Mouse (Mus musculus): Measurements from ENCODE around the gene Plcb2. TPM values are rescaled to one million over a fixed set of nuclear protein-coding genes. Genes with fewer than 3 reads are reported as not detected.

Gene Plcb2
- polyA plus RNA-seq, 1 experiment from 2014 or later, result 0.55 TPM

DNA sequence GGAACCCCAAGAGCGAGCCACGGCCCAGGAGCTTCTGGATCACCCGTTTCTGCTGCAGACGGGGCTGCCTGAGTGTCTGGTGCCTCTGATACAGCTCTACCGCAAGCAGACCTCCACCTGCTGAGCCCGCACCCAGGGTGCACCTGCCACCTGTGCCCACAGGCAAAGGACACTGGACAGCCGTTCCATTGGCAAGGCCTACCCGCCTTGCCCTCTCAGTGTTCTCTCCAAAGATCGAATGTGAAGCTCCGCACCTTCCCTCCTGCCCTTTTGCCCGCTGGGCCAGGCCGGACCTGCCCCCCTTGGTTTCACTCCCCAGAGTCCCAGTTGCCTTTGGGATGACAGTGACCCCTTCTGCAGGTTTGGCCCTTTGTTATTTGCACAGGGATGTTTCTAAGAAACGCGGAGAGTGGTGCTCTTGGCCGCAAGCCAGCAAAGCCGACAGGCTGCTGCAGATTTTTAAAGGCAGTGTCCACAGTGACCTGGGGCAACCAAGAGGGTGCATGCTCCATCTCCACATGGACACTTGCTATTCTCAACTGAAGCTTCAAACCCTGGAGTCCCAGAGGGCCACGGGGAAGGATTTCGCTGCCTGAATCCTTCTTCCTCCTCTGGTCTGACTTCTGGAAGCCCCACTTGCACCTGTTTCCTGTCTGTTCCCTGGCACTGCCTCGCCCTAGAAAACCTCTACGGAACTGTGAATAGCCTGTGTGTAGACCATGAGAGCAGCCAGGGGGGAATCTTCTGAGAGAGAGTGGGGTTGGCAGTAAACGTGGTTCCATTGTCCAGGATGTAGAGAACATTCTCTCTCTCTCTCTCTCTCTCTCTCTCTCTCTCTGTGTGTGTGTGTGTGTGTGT, 31.6 kb downstream of the Plcb2 start:
- H3K27ac ChIP-seq, result no peak overlapping the region

DNA sequence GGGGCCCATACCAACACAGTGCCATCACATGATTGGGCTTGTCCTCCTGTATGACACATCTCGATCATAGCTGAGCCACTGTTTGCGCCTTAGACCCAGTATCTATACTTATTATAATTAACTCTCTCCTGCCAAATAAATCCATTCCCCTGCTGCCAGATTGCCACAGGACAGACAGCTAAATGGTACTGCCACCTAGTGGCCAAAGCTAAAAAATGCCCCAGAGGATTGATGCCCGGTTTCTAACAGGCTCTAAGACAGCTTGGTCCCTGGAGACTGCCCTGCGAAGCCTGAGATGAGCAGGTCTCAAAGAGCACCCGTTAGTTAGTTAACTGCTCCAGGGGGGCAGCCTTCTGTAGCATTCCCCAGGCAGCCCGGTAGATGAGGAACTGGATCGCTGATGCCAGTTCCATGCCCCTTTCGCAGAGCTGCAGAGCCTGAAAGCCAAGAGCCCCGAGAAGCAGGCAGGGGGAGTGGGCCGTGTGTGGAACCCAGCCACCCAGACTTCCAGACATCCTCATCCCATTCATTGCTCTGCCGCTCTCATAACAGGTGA, 32.5 kb downstream of the Plcb2 start:
- peaks cover 32% of the 10 kb centered on the region for H3K4me1 ChIP-seq
- no peaks in the 10 kb centered on the region for H3K36me3 ChIP-seq
- H3K27ac ChIP-seq, result no peak overlapping the region
- H3K9ac ChIP-seq, result no peak overlapping the region
- no peak overlapping the region for H3K4me3 ChIP-seq
- 28% methylated on average over 11 of the region's 11 CpGs for WGBS
- no peak overlapping the region for H3K4me2 ChIP-seq
- ATAC-seq (ENCODE audit: insufficient number of reproducible peaks, insufficient read depth, low FRiP score, low TSS enrichment, low read depth), result no peak
- no peaks in the 10 kb centered on the region for H3K9me3 ChIP-seq
- H3K27me3 ChIP-seq, result peaks cover 50% of the 10 kb centered on the region

More for the DNA sequence above, 31.6 kb downstream of the Plcb2 start:
- Histone ChIP-seq H3K9ac (no peak overlapping the region), H3K4me3 (no peak overlapping the region), H3K36me3 (no peaks in the 10 kb centered on the region), H3K4me1 (peaks cover 35% of the 10 kb centered on the region), H3K27me3 (peaks cover 59% of the 10 kb centered on the region), H3K4me2 (no peak overlapping the region), H3K9me3 (no peaks in the 10 kb centered on the region)
- 57% methylated on average over 21 of the region's 21 CpGs for WGBS
- ATAC-seq (ENCODE audit: insufficient number of reproducible peaks, insufficient read depth, low FRiP score, low TSS enrichment, low read depth), result no peak

DNA sequence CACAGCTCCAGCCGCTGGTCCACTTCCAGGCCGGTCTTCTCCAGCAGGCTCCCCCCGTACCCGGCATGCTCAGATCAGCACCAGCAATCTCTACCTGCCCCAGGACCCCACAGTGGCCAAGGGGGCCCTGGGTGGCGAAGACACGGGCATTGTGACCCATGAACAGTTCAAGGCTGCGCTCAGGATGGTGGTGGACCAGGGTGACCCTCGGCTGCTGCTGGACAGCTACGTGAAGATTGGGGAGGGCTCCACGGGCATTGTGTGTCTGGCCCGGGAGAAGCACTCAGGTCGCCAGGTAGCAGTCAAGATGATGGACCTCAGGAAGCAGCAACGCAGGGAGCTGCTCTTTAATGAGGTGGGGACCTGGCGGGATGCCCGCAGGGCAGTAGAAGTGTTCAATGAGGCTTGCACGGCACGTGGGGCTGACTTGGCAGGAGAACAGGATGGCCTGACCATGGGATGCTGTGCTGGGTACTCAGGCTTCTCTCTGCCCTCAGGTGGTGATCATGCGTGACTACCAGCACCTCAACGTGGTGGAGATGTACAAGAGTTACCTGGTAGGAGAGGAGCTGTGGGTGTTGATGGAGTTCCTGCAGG, 34.8 kb downstream of the Plcb2 start:
- no peak for ATAC-seq (ENCODE audit: insufficient number of reproducible peaks, insufficient read depth, low FRiP score, low TSS enrichment, low read depth)
- H3K4me3 ChIP-seq, result no peak overlapping the region
- no peak overlapping the region for H3K27ac ChIP-seq
- peaks cover 39% of the 10 kb centered on the region for H3K27me3 ChIP-seq
- H3K4me2 ChIP-seq, result no peak overlapping the region
- H3K36me3 ChIP-seq, result no peaks in the 10 kb centered on the region
- H3K9me3 ChIP-seq, result no peaks in the 10 kb centered on the region
- WGBS, result 84% methylated on average over 19 of the region's 19 CpGs
- no peak overlapping the region for H3K9ac ChIP-seq
- peaks cover 24% of the 10 kb centered on the region for H3K4me1 ChIP-seq

DNA sequence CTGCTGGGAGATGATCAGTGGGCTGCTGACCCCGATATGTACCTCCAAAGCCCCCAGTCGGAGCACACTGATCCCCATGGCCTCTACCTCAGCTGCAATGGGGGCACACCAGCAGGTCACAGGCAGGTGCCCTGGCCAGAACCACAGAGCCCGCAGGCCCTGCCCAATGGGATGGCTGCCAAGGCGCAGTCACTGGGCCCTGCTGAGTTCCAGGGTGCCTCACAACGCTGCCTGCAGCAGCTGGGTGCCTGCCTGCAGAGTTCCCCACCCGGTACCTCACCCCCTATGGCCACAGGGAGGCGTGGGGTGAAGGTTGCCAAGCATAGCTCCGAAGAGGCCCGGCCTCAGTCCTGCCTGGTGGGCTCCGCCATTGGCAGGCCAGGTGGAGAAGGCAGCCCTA, 38.4 kb downstream of the Plcb2 start:
- no peak overlapping the region for H3K4me2 ChIP-seq
- H3K9ac ChIP-seq, result no peak overlapping the region
- H3K36me3 ChIP-seq, result no peaks in the 10 kb centered on the region
- no peak overlapping the region for H3K4me3 ChIP-seq
- H3K27ac ChIP-seq, result no peak overlapping the region
- ATAC-seq (ENCODE audit: insufficient number of reproducible peaks, insufficient read depth, low FRiP score, low TSS enrichment, low read depth), result peak; percentile 28; the same call in 1 of the 2 replicates
- no peaks in the 10 kb centered on the region for H3K9me3 ChIP-seq
- no peaks in the 10 kb centered on the region for H3K4me1 ChIP-seq
- peaks cover 18% of the 10 kb centered on the region for H3K27me3 ChIP-seq
- 82% methylated on average over 10 of the region's 10 CpGs for WGBS

DNA sequence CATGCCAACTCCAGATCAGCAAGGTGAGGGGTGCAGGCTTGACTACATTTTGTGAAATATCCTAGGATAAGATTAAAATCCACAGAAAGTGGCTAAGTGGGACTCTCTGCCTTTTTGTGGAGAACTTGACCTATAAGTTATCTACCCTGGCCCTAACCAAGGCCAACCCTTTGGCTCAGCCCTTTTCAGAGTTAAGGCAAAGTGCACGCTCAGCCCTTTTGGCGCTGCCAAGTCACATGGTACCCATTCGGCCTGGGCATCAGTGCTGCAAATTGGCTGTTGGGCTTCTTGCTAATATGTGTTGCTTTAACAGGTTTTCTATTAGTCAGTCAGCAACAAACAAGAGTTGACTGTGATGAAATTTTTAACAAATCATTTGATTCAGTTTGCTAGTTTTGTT, 40.4 kb downstream of the Plcb2 start:
- H3K27ac ChIP-seq, result no peak overlapping the region
- no peaks in the 10 kb centered on the region for H3K4me1 ChIP-seq
- no peak overlapping the region for H3K9ac ChIP-seq
- ATAC-seq (ENCODE audit: insufficient number of reproducible peaks, insufficient read depth, low FRiP score, low TSS enrichment, low read depth), result no peak
- no peak overlapping the region for H3K4me2 ChIP-seq
- 88% methylated on average over 3 of the region's 3 CpGs for WGBS
- no peak overlapping the region for H3K4me3 ChIP-seq
- peaks cover 10% of the 10 kb centered on the region; the same call in 1 of the 2 replicates for H3K27me3 ChIP-seq
- no peaks in the 10 kb centered on the region for H3K9me3 ChIP-seq
- no peaks in the 10 kb centered on the region for H3K36me3 ChIP-seq

DNA sequence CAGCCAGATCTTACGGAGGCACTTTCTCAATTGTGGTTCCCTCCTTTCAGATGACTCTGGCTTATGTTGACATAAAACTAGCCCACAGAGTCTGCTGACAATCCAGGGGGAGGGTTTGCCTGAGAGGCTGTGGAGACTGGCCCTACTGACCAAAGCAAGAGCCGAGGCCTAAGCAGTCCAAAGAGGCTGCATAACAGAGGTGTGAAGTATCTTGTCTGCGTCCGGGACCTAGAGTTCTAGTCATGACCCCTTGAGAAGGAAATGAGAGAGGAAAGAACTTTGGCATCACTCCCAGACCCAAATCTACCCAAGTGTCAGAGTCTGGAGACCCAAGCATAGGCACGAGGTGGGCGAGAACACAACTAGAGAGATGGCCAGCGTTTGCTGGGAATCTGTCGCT, 41.5 kb downstream of the Plcb2 start:
- Histone ChIP-seq H3K4me1 (0 out of 2 replicates have a peak, but pooled peaks cover 4% of the 10 kb centered on the region), H3K4me3 (no peak overlapping the region), H3K9me3 (no peaks in the 10 kb centered on the region), H3K27me3 (peaks cover 10% of the 10 kb centered on the region; the same call in 1 of the 2 replicates), H3K36me3 (no peaks in the 10 kb centered on the region), H3K27ac (no peak overlapping the region), H3K4me2 (no peak overlapping the region), H3K9ac (no peak overlapping the region)
- 78% methylated on average over 8 of the region's 8 CpGs for WGBS
- no peak for ATAC-seq (ENCODE audit: insufficient number of reproducible peaks, insufficient read depth, low FRiP score, low TSS enrichment, low read depth)

DNA sequence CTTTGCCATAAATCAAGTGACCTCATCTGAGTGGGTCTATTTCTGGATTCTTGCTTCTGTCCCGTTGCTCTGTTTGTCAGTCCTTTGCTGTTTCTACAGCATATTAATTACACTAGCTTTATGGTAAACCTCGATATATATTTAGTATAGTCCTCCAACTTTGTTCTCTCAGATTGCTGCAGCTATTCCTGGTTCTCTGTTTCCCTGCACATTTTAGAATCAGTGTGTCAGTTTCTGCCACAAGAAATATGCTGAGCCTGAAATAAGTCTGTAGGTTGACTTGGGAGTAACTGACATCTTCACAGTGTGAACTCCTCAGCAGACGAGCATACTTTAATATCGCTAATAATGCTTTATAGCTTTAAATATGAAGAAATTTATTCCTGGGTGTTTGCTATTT, 43.1 kb downstream of the Plcb2 start:
- no peak overlapping the region for H3K27ac ChIP-seq
- no peak overlapping the region for H3K9ac ChIP-seq
- peaks cover 11% of the 10 kb centered on the region; the same call in 1 of the 2 replicates for H3K27me3 ChIP-seq
- WGBS, result 89% methylated on average over 4 of the region's 4 CpGs
- ATAC-seq (ENCODE audit: insufficient number of reproducible peaks, insufficient read depth, low FRiP score, low TSS enrichment, low read depth), result no peak
- H3K4me3 ChIP-seq, result no peak overlapping the region
- H3K4me1 ChIP-seq, result 0 out of 2 replicates have a peak, but pooled peaks cover 4% of the 10 kb centered on the region
- H3K4me2 ChIP-seq, result no peak overlapping the region
- no peaks in the 10 kb centered on the region for H3K36me3 ChIP-seq
- no peaks in the 10 kb centered on the region for H3K9me3 ChIP-seq

DNA sequence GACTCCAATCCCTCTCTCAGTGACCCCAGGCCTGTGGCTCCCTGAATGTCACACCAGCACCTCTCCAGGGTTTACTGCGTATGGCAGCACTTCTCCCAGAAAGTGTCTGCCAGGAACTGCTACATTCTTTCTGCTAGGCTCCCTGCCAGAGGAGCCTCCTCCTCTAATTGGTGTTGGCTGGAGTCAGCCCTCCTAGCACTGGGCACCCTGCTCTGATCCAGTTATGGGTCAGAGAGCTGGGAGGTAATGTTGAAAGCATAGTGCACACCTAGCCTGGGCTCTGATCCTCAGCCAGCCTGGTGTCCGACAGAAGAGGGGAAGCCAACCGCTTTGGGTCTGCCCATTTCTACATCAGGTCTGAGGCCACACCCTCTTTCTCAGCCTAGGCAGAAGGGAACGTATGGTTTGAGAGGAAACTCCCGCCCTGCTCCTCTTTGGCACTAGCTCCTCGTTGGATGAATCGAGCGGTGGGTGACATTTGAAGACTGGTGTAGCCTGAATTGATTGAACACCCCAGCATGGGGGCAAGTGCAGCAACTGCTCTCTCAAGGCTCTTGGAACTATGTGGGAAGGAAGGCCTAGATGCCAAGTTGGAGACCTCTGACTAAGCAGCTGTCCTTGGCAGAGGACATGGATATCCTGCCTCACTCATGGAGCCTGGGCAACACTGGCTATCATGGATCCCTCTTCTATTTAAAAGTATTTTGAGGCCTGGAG, 45.5 kb downstream of the Plcb2 start:
- H3K4me1 ChIP-seq, result peaks cover 5% of the 10 kb centered on the region
- no peak overlapping the region for H3K27ac ChIP-seq
- H3K4me3 ChIP-seq, result no peak overlapping the region
- no peaks in the 10 kb centered on the region for H3K9me3 ChIP-seq
- 0 out of 2 replicates have a peak, but pooled peaks have one; percentile 26 for ATAC-seq (ENCODE audit: insufficient number of reproducible peaks, insufficient read depth, low FRiP score, low TSS enrichment, low read depth)
- 56% methylated on average over 8 of the region's 8 CpGs for WGBS
- H3K36me3 ChIP-seq, result no peaks in the 10 kb centered on the region
- H3K27me3 ChIP-seq, result peaks cover 25% of the 10 kb centered on the region
- H3K4me2 ChIP-seq, result no peak overlapping the region
- H3K9ac ChIP-seq, result no peak overlapping the region

DNA sequence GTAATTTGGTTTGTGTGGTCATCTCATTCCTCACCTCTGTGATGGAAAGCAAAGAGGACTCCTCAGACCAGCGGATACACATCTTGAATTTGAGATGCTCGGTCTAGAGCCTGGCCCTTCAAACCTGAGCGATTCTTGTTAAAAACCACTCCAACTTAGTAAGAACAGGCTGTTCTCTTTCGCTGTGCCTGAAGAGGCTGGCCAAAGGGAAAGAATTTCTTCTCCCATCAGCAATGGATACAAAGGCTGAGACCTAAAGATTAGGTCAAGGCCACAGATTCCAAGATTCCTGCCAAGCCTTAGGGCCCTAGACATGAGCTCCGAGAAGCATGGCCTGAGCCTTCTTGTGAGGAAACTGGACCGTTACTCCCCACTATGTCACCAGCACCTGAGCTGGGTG, 47.3 kb downstream of the Plcb2 start:
- H3K9ac ChIP-seq, result no peak overlapping the region
- no peaks in the 10 kb centered on the region for H3K36me3 ChIP-seq
- no peak overlapping the region for H3K27ac ChIP-seq
- H3K9me3 ChIP-seq, result no peaks in the 10 kb centered on the region
- H3K27me3 ChIP-seq, result peaks cover 43% of the 10 kb centered on the region
- 89% methylated on average over 6 of the region's 6 CpGs for WGBS
- peaks cover 17% of the 10 kb centered on the region for H3K4me1 ChIP-seq
- H3K4me2 ChIP-seq, result no peak overlapping the region
- no peak overlapping the region for H3K4me3 ChIP-seq
- ATAC-seq (ENCODE audit: insufficient number of reproducible peaks, insufficient read depth, low FRiP score, low TSS enrichment, low read depth), result no peak

DNA sequence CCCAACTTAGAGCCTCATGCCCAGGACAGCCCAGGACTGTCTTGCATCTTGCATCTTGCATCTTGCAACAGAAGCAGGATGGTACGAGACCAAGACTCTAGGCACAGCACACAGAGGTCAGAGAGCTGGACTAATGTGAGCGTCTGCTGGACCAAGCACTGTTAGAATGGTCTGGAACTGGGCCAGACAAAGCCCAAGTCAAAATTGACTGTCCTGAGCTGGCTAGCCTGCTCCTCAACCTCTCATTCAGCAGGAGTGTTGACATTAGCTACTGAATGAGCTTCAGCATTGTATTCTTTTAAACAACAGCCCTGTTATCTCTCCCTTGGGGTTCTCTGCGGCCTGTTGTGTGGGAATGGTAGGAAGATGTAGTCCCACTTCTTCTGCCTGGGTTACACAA, 48.7 kb downstream of the Plcb2 start:
- H3K36me3 ChIP-seq, result no peaks in the 10 kb centered on the region
- 86% methylated on average over 3 of the region's 3 CpGs for WGBS
- no peak overlapping the region for H3K4me2 ChIP-seq
- H3K27ac ChIP-seq, result no peak overlapping the region
- no peaks in the 10 kb centered on the region for H3K9me3 ChIP-seq
- ATAC-seq (ENCODE audit: insufficient number of reproducible peaks, insufficient read depth, low FRiP score, low TSS enrichment, low read depth), result no peak
- peaks cover 56% of the 10 kb centered on the region for H3K27me3 ChIP-seq
- no peak overlapping the region for H3K9ac ChIP-seq
- H3K4me1 ChIP-seq, result peaks cover 18% of the 10 kb centered on the region
- no peak overlapping the region for H3K4me3 ChIP-seq

DNA sequence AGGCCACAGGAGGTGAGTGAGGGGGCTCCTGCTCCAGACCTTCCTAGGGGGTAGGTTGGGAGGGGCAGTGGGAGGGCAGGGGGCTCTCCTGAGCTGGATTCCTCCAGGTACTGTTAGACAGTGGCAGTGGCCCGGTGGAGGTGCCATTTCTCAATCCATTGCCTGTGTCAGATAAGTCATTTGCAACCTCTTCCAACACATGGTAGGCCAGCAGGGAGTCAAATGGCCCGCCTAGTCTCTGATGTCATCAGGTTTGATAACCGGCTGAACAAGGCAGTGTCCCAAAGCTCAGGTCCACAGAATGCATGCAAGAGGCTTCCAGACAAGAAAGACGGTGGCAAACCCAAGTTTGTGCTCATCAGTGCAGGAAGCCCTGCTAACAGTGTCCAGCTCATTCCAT, 50.4 kb downstream of the Plcb2 start:
- Histone ChIP-seq H3K4me2 (peak overlapping the region; percentile 95), H3K9ac (peak overlapping the region; percentile 66; the same call in 1 of the 2 replicates), H3K27me3 (peaks cover 73% of the 10 kb centered on the region), H3K4me3 (peak overlapping the region; percentile 56), H3K36me3 (no peaks in the 10 kb centered on the region), H3K9me3 (no peaks in the 10 kb centered on the region), H3K27ac (no peak overlapping the region), H3K4me1 (peaks cover 23% of the 10 kb centered on the region)
- 15% methylated on average over 4 of the region's 4 CpGs for WGBS
- no peak for ATAC-seq (ENCODE audit: insufficient number of reproducible peaks, insufficient read depth, low FRiP score, low TSS enrichment, low read depth)
